Mouse (Mus musculus) CH12.LX (cell line): ENCODE measurements around the gene Tmem274.

Source experiments
- CHD1 ChIP-seq: IDR thresholded peaks from 2 replicates; pipeline ENCODE4 v1.6.1; 2012; ENCODE audit warnings: low read depth, low read length, improper control_type of control experiment, inconsistent platforms
- GABPA ChIP-seq: IDR thresholded peaks from 2 replicates; pipeline ENCODE4 v1.6.1; 2012; ENCODE audit warnings: low read depth, low read length, improper control_type of control experiment, inconsistent platforms; ENCODE audit not compliant: insufficient replicate concordance
- POLR2A ChIP-seq: IDR thresholded peaks from 2 replicates; pipeline ENCODE4 v1.6.1; 2011; ENCODE audit warnings: low read depth, mild to moderate bottlenecking, improper control_type of control experiment, low read length
- TCF12 ChIP-seq: IDR thresholded peaks from 2 replicates; pipeline ENCODE4 v1.6.1; 2014; ENCODE audit warnings: low read depth, mild to moderate bottlenecking, inconsistent platforms, low read length, improper control_type of control experiment

- TF ChIP-seq GABPA, result no peak
- TF ChIP-seq POLR2A, result no peak
- no peak for TF ChIP-seq TCF12
- no peak for TF ChIP-seq CHD1
Measured at GRCm38 (mm10) chr4:149440576-149440975, 36.6 kb upstream of the Tmem274 start.
